In genomic region chr6:149154116-149155030, GRCm38 (mm10) we compare ENCODE assay signal across 16 mouse cellular contexts. TPM values are rescaled to one million over a fixed set of nuclear protein-coding genes. Genes with fewer than 3 reads are reported as not detected.
DNase-seq lines count a peak whose midpoint lies in the region; ATAC-seq lines count a peak whose summit lies in the region.
"Had no signal": no experiment of that assay in that cellular context is flagged by ENCODE, and none has a peak within 500 bp of the region (broad histone marks: within the 10 kb centered on the region; RNA-seq: fewer than 3 reads in every experiment).

No protein-coding gene starts in this region.

- no peak for DNase-seq in kidney, adult 9 months
- peak; percentile 43 for DNase-seq in embryo, embryonic 10.5 days (ENCODE audit: low spot score)
- no peak for DNase-seq in embryonic facial prominence, embryonic 10.5 days (ENCODE audit: low spot score)
- DNase-seq in midbrain, embryonic 11.5 days (ENCODE audit: low spot score, missing footprints) = peak; percentile 84
- no peak for DNase-seq in right cerebral cortex, postnatal 4 days
- DNase-seq in left cerebral cortex, adult 11 months (ENCODE audit: low spot score) = no peak
- DNase-seq in frontal cortex, postnatal 10 days (ENCODE audit: low spot score in 2 of 2) = no peak
- DNase-seq: cerebellum, adult 9-11 months; gastrocnemius, postnatal 36 days; spleen, adult 18-20 months; thymus, postnatal 14 days had no signal

- H3K4me3 ChIP-seq in kidney, embryonic 15.5 days (replicated peaks) = no peak overlapping the region
- H3K4me3 ChIP-seq in embryonic facial prominence, embryonic 10.5 days = no peak overlapping the region
- H3K4me3 ChIP-seq in midbrain, embryonic 11.5 days (ENCODE audit: low read depth, low read length) = no peak overlapping the region
- H3K4me3 ChIP-seq: hindbrain, embryonic 15.5 days; liver, embryonic 15.5 days had no signal

- H3K4me2 ChIP-seq in kidney, embryonic 15.5 days = no peak overlapping the region
- no peak overlapping the region for H3K4me2 ChIP-seq in midbrain, embryonic 11.5 days
- H3K4me2 ChIP-seq: hindbrain, embryonic 15.5 days; liver, embryonic 15.5 days had no signal

- H3K9ac ChIP-seq in kidney, embryonic 15.5 days = no peak overlapping the region
- 0 out of 2 replicates have a peak overlapping the region, but pooled peaks have one; percentile 5 for H3K9ac ChIP-seq in midbrain, embryonic 11.5 days (ENCODE audit: low read length)
- H3K9ac ChIP-seq: hindbrain, embryonic 15.5 days; liver, embryonic 15.5 days had no signal

- H3K9me3 ChIP-seq in kidney, embryonic 15.5 days (replicated peaks) = no peaks in the 10 kb centered on the region
- H3K9me3 ChIP-seq in embryonic facial prominence, embryonic 10.5 days = no peaks in the 10 kb centered on the region
- no peaks in the 10 kb centered on the region for H3K9me3 ChIP-seq in midbrain, embryonic 11.5 days (ENCODE audit: control insufficient read depth, low read length)
- H3K9me3 ChIP-seq: hindbrain, embryonic 15.5 days; liver, embryonic 15.5 days had no signal

- 18% methylated on average over 8 of the region's 8 CpGs for WGBS in kidney, embryonic 15.5 days
- 25% methylated on average over 8 of the region's 8 CpGs for WGBS in embryonic facial prominence, embryonic 10.5 days
- WGBS in midbrain, embryonic 11.5 days = 17% methylated on average over 8 of the region's 8 CpGs

- peak; percentile 59 for ATAC-seq in kidney, embryonic 15.5 days (replicated peaks; ENCODE audit: low FRiP score)
- peak; percentile 52; the same call in 1 of the 2 replicates for ATAC-seq in midbrain, embryonic 11.5 days (ENCODE audit: low FRiP score)

- no peaks in the 10 kb centered on the region for H3K27me3 ChIP-seq in kidney, embryonic 15.5 days
- H3K27me3 ChIP-seq in embryonic facial prominence, embryonic 10.5 days (replicated peaks; ENCODE audit: low read depth, poor library complexity, severe bottlenecking) = no peaks in the 10 kb centered on the region
- H3K27me3 ChIP-seq in midbrain, embryonic 11.5 days (ENCODE audit: control insufficient read depth, insufficient read depth, low read length) = no peaks in the 10 kb centered on the region
- H3K27me3 ChIP-seq: hindbrain, embryonic 15.5 days; liver, embryonic 15.5 days had no signal

- H3K27ac ChIP-seq in kidney, embryonic 15.5 days = peak overlapping the region; percentile 61
- 0 out of 2 replicates have a peak overlapping the region, but pooled peaks have one; percentile 30 for H3K27ac ChIP-seq in embryonic facial prominence, embryonic 10.5 days (replicated peaks)
- no peak overlapping the region for H3K27ac ChIP-seq in midbrain, embryonic 11.5 days (ENCODE audit: low read depth, low read length)
- H3K27ac ChIP-seq: hindbrain, embryonic 15.5 days; liver, embryonic 15.5 days had no signal

- peaks cover 38% of the 10 kb centered on the region for H3K36me3 ChIP-seq in kidney, embryonic 15.5 days
- H3K36me3 ChIP-seq in embryonic facial prominence, embryonic 10.5 days (replicated peaks) = peaks cover 58% of the 10 kb centered on the region
- 0 out of 2 replicates have a peak, but pooled peaks cover 3% of the 10 kb centered on the region for H3K36me3 ChIP-seq in midbrain, embryonic 11.5 days (ENCODE audit: control insufficient read depth, insufficient read depth, low read length)
- H3K36me3 ChIP-seq: liver, embryonic 15.5 days had no signal

- H3K4me1 ChIP-seq in kidney, embryonic 15.5 days = peaks cover 15% of the 10 kb centered on the region
- H3K4me1 ChIP-seq in embryonic facial prominence, embryonic 10.5 days = peaks cover 15% of the 10 kb centered on the region
- peaks cover 8% of the 10 kb centered on the region for H3K4me1 ChIP-seq in midbrain, embryonic 11.5 days (ENCODE audit: control insufficient read depth, insufficient read depth, low read length)
- H3K4me1 ChIP-seq: hindbrain, embryonic 15.5 days had no signal

RNA-seq across cellular contexts. Expression of gene Etfbkmt, which starts 14.7 kb away (rescaled TPM):
- polyA plus RNA-seq in kidney, embryonic 15.5 days (2015; fragmentation: Nextera tagmentation; extraction: Ambion mirVana) = 20.4 and 21.8 TPM in 2 replicates
- polyA plus RNA-seq in embryonic facial prominence, embryonic 10.5 days (2016; fragmentation: Nextera tagmentation; extraction: Ambion mirVana) = 13.9 and 16.1 TPM in 2 replicates
- polyA plus RNA-seq in midbrain, embryonic 11.5 days (2014; fragmentation: Nextera tagmentation; extraction: Ambion mirVana) = 8.0 and 8.6 TPM in 2 replicates

RNA-seq across cellular contexts. Expression of gene Gm10203, which starts 24.4 kb away (rescaled TPM):
- not detected in 2 replicates for polyA plus RNA-seq in kidney, embryonic 15.5 days (2015; fragmentation: Nextera tagmentation; extraction: Ambion mirVana)
- not detected in 2 replicates for polyA plus RNA-seq in embryonic facial prominence, embryonic 10.5 days (2016; fragmentation: Nextera tagmentation; extraction: Ambion mirVana)
- not detected in 2 replicates for polyA plus RNA-seq in midbrain, embryonic 11.5 days (2014; fragmentation: Nextera tagmentation; extraction: Ambion mirVana)
- polyA plus RNA-seq: brain, embryonic 14.5 days; hindbrain, embryonic 15.5 days; liver, embryonic 15.5 days; neural tube, embryonic 11.5 days had no signal

RNA-seq across cellular contexts. Expression of gene Amn1, which starts 34.1 kb away (rescaled TPM):
- polyA plus RNA-seq in kidney, embryonic 15.5 days (2015; fragmentation: Nextera tagmentation; extraction: Ambion mirVana) = 31.2 and 35.7 TPM in 2 replicates
- 40.2 and 45.1 TPM in 2 replicates for polyA plus RNA-seq in embryonic facial prominence, embryonic 10.5 days (2016; fragmentation: Nextera tagmentation; extraction: Ambion mirVana)
- 61.8 and 66.5 TPM in 2 replicates for polyA plus RNA-seq in midbrain, embryonic 11.5 days (2014; fragmentation: Nextera tagmentation; extraction: Ambion mirVana)

RNA-seq across cellular contexts. Expression of gene Dennd5b, which starts 52.9 kb away (rescaled TPM):
- 9.1 and 9.6 TPM in 2 replicates for polyA plus RNA-seq in kidney, embryonic 15.5 days (2015; fragmentation: Nextera tagmentation; extraction: Ambion mirVana)
- 10.8 and 11.0 TPM in 2 replicates for polyA plus RNA-seq in embryonic facial prominence, embryonic 10.5 days (2016; fragmentation: Nextera tagmentation; extraction: Ambion mirVana)
- polyA plus RNA-seq in midbrain, embryonic 11.5 days (2014; fragmentation: Nextera tagmentation; extraction: Ambion mirVana) = 17.0 and 17.7 TPM in 2 replicates

Comparison
In these comparisons a context has a peak if more than half of its experiments do, and no peak if none do; other contexts are left out.
1. DNase-seq: peak in embryo, embryonic 10.5 days (single experiment) and midbrain, embryonic 11.5 days (single experiment); none in kidney, adult 9 months (single experiment), embryonic facial prominence, embryonic 10.5 days (single experiment), right cerebral cortex, postnatal 4 days (single experiment), left cerebral cortex, adult 11 months (single experiment) and frontal cortex, postnatal 10 days (0 of 2).